Mouse (Mus musculus) neutrophil, adult 5-6 weeks (primary cell): ENCODE results near the gene Magi2. TPM values are rescaled to one million over a fixed set of nuclear protein-coding genes. Genes with fewer than 3 reads are reported as not detected.

Source experiments
- ATAC-seq: fragments of 151-379, 151-347 bp; 2 replicates; pipeline ENCODE4 v1.8.0; 2017; ENCODE audit warnings: mild to moderate bottlenecking, moderate TSS enrichment; ENCODE audit not compliant: insufficient number of reproducible peaks, poor library complexity, low FRiP score, severe bottlenecking; ENCODE audit errors: extremely low read depth
- total RNA-seq: library from RNA; stranded (forward); fragments of 200-1000 nt; gene quantifications from 2 replicates; pipeline ENCODE4 v1.2.3, GENCODE M21; 2017

The Magi2 gene
- 0.37 and 0.58 TPM in 2 replicates for total RNA-seq

- ATAC-seq: no peak
Measured at GRCm38 (mm10) chr5:19226866-19227243, at the start of gene Magi2. Magi2 (plus strand) TSS chr5:19227036.

GRCm38 (mm10) chr5:19178594-19178993 is 48.2 kb upstream of the Magi2 start:
- no peak for ATAC-seq

- no peak for ATAC-seq
Measured at GRCm38 (mm10) chr5:19186175-19186574, 40.7 kb upstream of the Magi2 start.

GRCm38 (mm10) chr5:19211665-19212064 is 15.2 kb upstream of the Magi2 start:
- ATAC-seq: no peak

GRCm38 (mm10) chr5:19226144-19226865 is 531 bp upstream of the Magi2 start:
- no peak for ATAC-seq

- no peak for ATAC-seq
Measured at GRCm38 (mm10) chr5:19227281-19227680, 445 bp downstream of the Magi2 start.

GRCm38 (mm10) chr5:19227791-19228331 is 1.0 kb downstream of the Magi2 start:
- ATAC-seq: no peak

- no peak for ATAC-seq
Measured at GRCm38 (mm10) chr5:19241797-19242196, 15.0 kb downstream of the Magi2 start.

GRCm38 (mm10) chr5:19246426-19246825 is 19.6 kb downstream of the Magi2 start:
- no peak for ATAC-seq

GRCm38 (mm10) chr5:19247266-19247665 is 20.4 kb downstream of the Magi2 start:
- ATAC-seq: no peak

- ATAC-seq: no peak
Measured at GRCm38 (mm10) chr5:19262816-19263215, 36.0 kb downstream of the Magi2 start.

- no peak for ATAC-seq
Measured at GRCm38 (mm10) chr5:19264627-19265026, 37.8 kb downstream of the Magi2 start.

- no peak for ATAC-seq
Measured at GRCm38 (mm10) chr5:19292581-19292980, 65.7 kb downstream of the Magi2 start.

GRCm38 (mm10) chr5:19306656-19307055 is 79.8 kb downstream of the Magi2 start:
- no peak for ATAC-seq

- ATAC-seq: no peak
Measured at GRCm38 (mm10) chr5:19309870-19310269, 83.0 kb downstream of the Magi2 start.

GRCm38 (mm10) chr5:19322532-19322931 is 95.7 kb downstream of the Magi2 start:
- no peak for ATAC-seq

- no peak for ATAC-seq
Measured at GRCm38 (mm10) chr5:19337561-19337960, 110.7 kb downstream of the Magi2 start.

- ATAC-seq: no peak
Measured at GRCm38 (mm10) chr5:19368175-19368574, 141.3 kb downstream of the Magi2 start.

GRCm38 (mm10) chr5:19395876-19396275 is 169.0 kb downstream of the Magi2 start:
- no peak for ATAC-seq

- ATAC-seq: no peak
Measured at GRCm38 (mm10) chr5:19400299-19400698, 173.5 kb downstream of the Magi2 start.
